Mouse (Mus musculus): ENCODE measurements around the gene BC016579. TPM values are rescaled to one million over a fixed set of nuclear protein-coding genes. Genes with fewer than 3 reads are reported as not detected.

Gene BC016579
- not detected in 2 replicates for polyA plus RNA-seq (2016; fragmentation: Nextera tagmentation; extraction: Ambion mirVana)

DNA sequence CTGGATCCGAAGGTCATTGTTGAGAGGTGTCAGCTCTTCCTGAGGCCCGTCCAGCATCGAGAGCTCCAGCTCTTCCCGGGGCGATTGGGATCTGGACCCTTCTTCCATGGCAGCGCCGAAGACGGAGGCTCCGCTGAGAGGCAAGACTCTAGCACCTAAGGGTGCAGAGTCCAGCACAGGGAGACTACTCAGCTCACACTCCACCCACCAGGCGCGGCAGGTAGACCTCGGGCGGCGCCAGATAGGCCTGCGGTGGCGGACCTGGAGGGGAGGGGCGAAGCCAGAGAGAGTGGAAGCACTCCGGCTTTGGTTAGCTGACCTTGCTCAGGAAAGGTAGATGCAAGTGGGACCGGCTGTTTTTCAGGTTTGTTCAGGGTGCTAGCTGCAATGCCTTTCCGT lies at the start of gene BC016579:
Gene BC016579 (minus strand): TSS at position 135 of the 399 bp plus-strand sequence.
- Histone ChIP-seq H3K36me3 (no peaks in the 10 kb centered on the region), H3K4me2 (replicated peaks) (peak within 1 kb of the TSS; percentile 56), H3K27me3 (peaks cover 16% of the 10 kb centered on the region), H3K4me3 (peak within 1 kb of the TSS; percentile 28), H3K4me1 (peaks cover 6% of the 10 kb centered on the region; the same call in 1 of the 2 replicates), H3K27ac (no peak within 1 kb of the TSS), H3K9me3 (no peaks in the 10 kb centered on the region), H3K9ac (no peak within 1 kb of the TSS)
- ATAC-seq (ENCODE audit: insufficient number of reproducible peaks, insufficient read depth, low FRiP score, low TSS enrichment): no peak
- 4% methylated on average over 20 of the region's 20 CpGs for WGBS

- H3K36me3 ChIP-seq: no peaks in the 10 kb centered on the region
- no peak for ATAC-seq (ENCODE audit: insufficient number of reproducible peaks, insufficient read depth, low FRiP score, low TSS enrichment)
- no peaks in the 10 kb centered on the region for H3K4me1 ChIP-seq
- H3K4me3 ChIP-seq: no peak overlapping the region
- H3K4me2 ChIP-seq (replicated peaks): no peak overlapping the region
- WGBS: 76% methylated on average over 5 of the region's 5 CpGs
- no peaks in the 10 kb centered on the region for H3K9me3 ChIP-seq
- no peak overlapping the region for H3K27ac ChIP-seq
- no peaks in the 10 kb centered on the region for H3K27me3 ChIP-seq
- no peak overlapping the region for H3K9ac ChIP-seq
These were observed 45.4 kb upstream of the BC016579 start for GRCm38 (mm10) chr16:45699301-45699700.

- no peak for ATAC-seq (ENCODE audit: insufficient number of reproducible peaks, insufficient read depth, low FRiP score, low TSS enrichment)
- 84% methylated on average over 6 of the region's 6 CpGs for WGBS
- H3K4me1 ChIP-seq: no peaks in the 10 kb centered on the region
- H3K27ac ChIP-seq: no peak overlapping the region
- no peaks in the 10 kb centered on the region for H3K36me3 ChIP-seq
- H3K4me3 ChIP-seq: no peak overlapping the region
- no peaks in the 10 kb centered on the region for H3K27me3 ChIP-seq
- H3K4me2 ChIP-seq (replicated peaks): no peak overlapping the region
- no peaks in the 10 kb centered on the region for H3K9me3 ChIP-seq
- no peak overlapping the region for H3K9ac ChIP-seq
These were observed 44.1 kb upstream of the BC016579 start for GRCm38 (mm10) chr16:45697996-45698395.

DNA sequence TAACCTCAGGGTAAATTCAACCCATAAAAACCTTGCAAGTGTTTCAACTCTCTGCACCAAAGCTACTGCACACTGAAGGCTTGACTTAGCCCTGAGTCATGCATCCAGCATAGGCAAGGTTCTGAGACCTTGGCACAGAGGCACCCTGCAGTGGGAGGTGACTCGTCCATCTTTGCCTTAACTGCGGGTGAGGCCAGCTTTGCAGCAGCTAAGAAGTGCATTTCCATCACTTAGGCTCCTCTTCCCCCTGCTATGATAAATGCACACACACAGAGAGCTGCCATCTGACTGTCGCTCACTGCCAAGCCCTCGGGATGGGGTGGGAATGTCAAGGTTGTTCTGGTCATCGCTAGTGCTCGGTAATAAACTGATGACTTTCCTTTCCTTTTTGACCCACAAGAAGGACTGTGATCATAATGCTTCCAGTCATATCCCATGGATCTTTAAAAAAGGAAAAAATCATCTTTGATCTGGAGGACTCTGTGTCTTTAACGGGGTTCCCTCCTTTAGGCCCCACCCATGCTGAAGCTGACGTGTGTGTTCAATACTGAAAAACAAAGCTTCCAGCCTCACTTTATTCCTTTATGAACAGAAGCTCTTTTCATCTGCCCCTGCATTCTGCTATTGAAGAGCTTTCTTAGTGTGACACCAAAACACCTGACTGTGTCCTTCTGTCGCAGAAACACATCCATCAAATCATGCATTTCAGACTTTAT lies 41.7 kb upstream of the BC016579 start:
- Histone ChIP-seq H3K4me1 (no peaks in the 10 kb centered on the region), H3K27ac (no peak overlapping the region), H3K36me3 (no peaks in the 10 kb centered on the region), H3K4me2 (replicated peaks) (no peak overlapping the region), H3K4me3 (no peak overlapping the region), H3K9me3 (no peaks in the 10 kb centered on the region), H3K27me3 (no peaks in the 10 kb centered on the region), H3K9ac (no peak overlapping the region)
- WGBS: 79% methylated on average over 9 of the region's 9 CpGs
- no peak for ATAC-seq (ENCODE audit: insufficient number of reproducible peaks, insufficient read depth, low FRiP score, low TSS enrichment)

GRCm38 (mm10) chr16:45693558-45693957 lies 39.7 kb upstream of the BC016579 start, which contains the start of gene Tmprss7:
Gene Tmprss7, minus strand, starts transcription at chr16:45693658.
- WGBS: 71% methylated on average over 10 of the region's 10 CpGs
- Histone ChIP-seq H3K9ac (no peak within 1 kb of the TSS), H3K4me3 (no peak within 1 kb of the TSS), H3K4me2 (replicated peaks) (no peak within 1 kb of the TSS), H3K9me3 (no peaks in the 10 kb centered on the region), H3K27ac (no peak within 1 kb of the TSS), H3K4me1 (no peaks in the 10 kb centered on the region), H3K27me3 (no peaks in the 10 kb centered on the region), H3K36me3 (no peaks in the 10 kb centered on the region)
- no peak for ATAC-seq (ENCODE audit: insufficient number of reproducible peaks, insufficient read depth, low FRiP score, low TSS enrichment)

DNA sequence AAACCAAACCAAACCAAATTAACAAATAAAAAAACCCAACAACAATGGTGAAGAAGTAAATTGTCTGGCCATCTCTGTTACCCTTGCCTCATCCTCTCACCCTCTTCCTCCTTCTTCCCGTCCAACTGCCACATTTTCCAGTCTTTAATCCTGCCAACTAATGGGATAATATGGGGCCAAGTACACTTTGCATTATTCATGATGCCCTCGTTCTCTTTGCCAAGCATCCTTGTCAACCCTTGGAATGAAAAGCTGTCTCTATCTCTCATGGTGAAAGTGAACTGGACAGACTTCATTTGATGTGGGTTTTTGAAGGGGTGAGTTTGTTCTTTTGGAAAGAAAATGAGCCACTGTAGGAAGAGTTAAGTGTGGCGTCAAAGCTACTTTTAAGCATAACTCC lies 39.0 kb upstream of the BC016579 start:
- no peaks in the 10 kb centered on the region for H3K4me1 ChIP-seq
- no peak for ATAC-seq (ENCODE audit: insufficient number of reproducible peaks, insufficient read depth, low FRiP score, low TSS enrichment)
- no peaks in the 10 kb centered on the region for H3K9me3 ChIP-seq
- no peak overlapping the region for H3K27ac ChIP-seq
- no peak overlapping the region for H3K9ac ChIP-seq
- WGBS: 70% methylated on average over 3 of the region's 3 CpGs
- no peaks in the 10 kb centered on the region for H3K27me3 ChIP-seq
- H3K36me3 ChIP-seq: no peaks in the 10 kb centered on the region
- no peak overlapping the region for H3K4me3 ChIP-seq
- no peak overlapping the region for H3K4me2 ChIP-seq (replicated peaks)

- WGBS: 25% methylated on average over 4 of the region's 4 CpGs
- Histone ChIP-seq H3K36me3 (no peaks in the 10 kb centered on the region), H3K4me1 (no peaks in the 10 kb centered on the region), H3K9ac (no peak overlapping the region), H3K27ac (no peak overlapping the region), H3K4me2 (replicated peaks) (no peak overlapping the region), H3K27me3 (no peaks in the 10 kb centered on the region), H3K9me3 (no peaks in the 10 kb centered on the region), H3K4me3 (no peak overlapping the region)
- no peak for ATAC-seq (ENCODE audit: insufficient number of reproducible peaks, insufficient read depth, low FRiP score, low TSS enrichment)
These were observed 36.3 kb upstream of the BC016579 start for GRCm38 (mm10) chr16:45690178-45690577.

GRCm38 (mm10) chr16:45686833-45687232 lies 33.0 kb upstream of the BC016579 start:
- Histone ChIP-seq H3K36me3 (no peaks in the 10 kb centered on the region), H3K27me3 (no peaks in the 10 kb centered on the region), H3K4me3 (no peak overlapping the region), H3K4me1 (no peaks in the 10 kb centered on the region), H3K27ac (no peak overlapping the region), H3K4me2 (replicated peaks) (no peak overlapping the region), H3K9me3 (no peaks in the 10 kb centered on the region), H3K9ac (no peak overlapping the region)
- ATAC-seq (ENCODE audit: insufficient number of reproducible peaks, insufficient read depth, low FRiP score, low TSS enrichment): no peak
- 79% methylated on average over 3 of the region's 3 CpGs for WGBS

DNA sequence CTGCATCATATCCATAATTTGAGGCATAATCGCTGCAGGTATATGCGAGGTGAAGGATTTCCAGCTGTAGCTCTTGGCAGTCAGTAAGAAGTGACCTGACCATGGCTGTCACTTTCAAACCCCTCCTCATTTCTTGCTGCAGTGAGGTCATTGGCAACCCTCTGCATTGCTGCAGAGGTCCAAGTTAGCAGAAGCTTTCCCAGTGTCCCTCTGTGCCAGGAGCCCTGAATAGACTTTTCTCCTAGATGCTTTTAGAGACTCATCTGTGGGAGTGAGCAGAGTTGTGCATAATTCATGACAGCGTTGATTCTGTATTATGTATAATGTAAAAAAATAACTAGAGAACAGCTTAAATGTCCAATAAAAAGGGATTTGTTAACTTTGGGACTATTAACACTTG lies 31.4 kb upstream of the BC016579 start:
- Histone ChIP-seq H3K9me3 (no peaks in the 10 kb centered on the region), H3K4me2 (replicated peaks) (no peak overlapping the region), H3K4me3 (no peak overlapping the region), H3K9ac (no peak overlapping the region), H3K4me1 (no peaks in the 10 kb centered on the region), H3K27me3 (no peaks in the 10 kb centered on the region), H3K36me3 (no peaks in the 10 kb centered on the region), H3K27ac (no peak overlapping the region)
- 58% methylated on average over 3 of the region's 3 CpGs for WGBS
- no peak for ATAC-seq (ENCODE audit: insufficient number of reproducible peaks, insufficient read depth, low FRiP score, low TSS enrichment)

GRCm38 (mm10) chr16:45684815-45685214 lies 30.9 kb upstream of the BC016579 start:
- WGBS: 15% methylated on average over 8 of the region's 8 CpGs
- no peak overlapping the region for H3K9ac ChIP-seq
- no peak overlapping the region for H3K4me3 ChIP-seq
- H3K9me3 ChIP-seq: no peaks in the 10 kb centered on the region
- no peak overlapping the region for H3K4me2 ChIP-seq (replicated peaks)
- H3K27me3 ChIP-seq: no peaks in the 10 kb centered on the region
- H3K36me3 ChIP-seq: no peaks in the 10 kb centered on the region
- H3K4me1 ChIP-seq: no peaks in the 10 kb centered on the region
- ATAC-seq (ENCODE audit: insufficient number of reproducible peaks, insufficient read depth, low FRiP score, low TSS enrichment): no peak
- H3K27ac ChIP-seq: no peak overlapping the region

DNA sequence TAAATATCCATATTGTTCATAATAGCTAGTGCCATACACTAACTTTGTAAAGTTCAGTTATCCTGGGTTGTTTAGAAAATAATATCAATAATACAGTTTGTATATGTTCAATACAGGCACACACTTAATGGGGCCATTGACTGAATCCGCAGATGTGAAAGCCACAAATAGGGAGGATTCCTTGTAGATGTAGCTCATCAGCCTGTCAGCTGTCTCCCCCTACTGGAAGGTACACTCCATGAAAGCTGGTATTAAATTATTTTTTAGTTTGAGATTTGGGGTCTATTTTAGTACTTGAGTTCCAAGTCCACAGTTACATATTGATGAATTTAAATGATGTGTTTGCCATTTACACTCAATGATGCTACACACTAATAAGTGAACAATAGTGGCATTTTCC lies 22.6 kb upstream of the BC016579 start:
- Histone ChIP-seq H3K4me1 (no peaks in the 10 kb centered on the region), H3K27me3 (no peaks in the 10 kb centered on the region), H3K4me2 (replicated peaks) (no peak overlapping the region), H3K4me3 (no peak overlapping the region), H3K27ac (no peak overlapping the region), H3K9me3 (no peaks in the 10 kb centered on the region), H3K36me3 (no peaks in the 10 kb centered on the region), H3K9ac (no peak overlapping the region)
- WGBS: 41% methylated on average over 1 of the region's 1 CpGs
- no peak for ATAC-seq (ENCODE audit: insufficient number of reproducible peaks, insufficient read depth, low FRiP score, low TSS enrichment)

GRCm38 (mm10) chr16:45670005-45670404 lies 16.1 kb upstream of the BC016579 start:
- Histone ChIP-seq H3K27me3 (no peaks in the 10 kb centered on the region), H3K4me1 (no peaks in the 10 kb centered on the region), H3K27ac (no peak overlapping the region), H3K4me3 (no peak overlapping the region), H3K36me3 (no peaks in the 10 kb centered on the region), H3K9me3 (no peaks in the 10 kb centered on the region), H3K9ac (no peak overlapping the region), H3K4me2 (replicated peaks) (no peak overlapping the region)
- 65% methylated on average over 4 of the region's 4 CpGs for WGBS
- ATAC-seq (ENCODE audit: insufficient number of reproducible peaks, insufficient read depth, low FRiP score, low TSS enrichment): no peak

All from embryonic facial prominence, embryonic 12.5 days (tissue).